8 mouse cellular contexts compared by ENCODE assay signal in genomic region chr12:85451693-85452491, GRCm38 (mm10). TPM values are rescaled to one million over a fixed set of nuclear protein-coding genes. Genes with fewer than 3 reads are reported as not detected.
A peak's percentile ranks its signal among the peaks of the same experiment; 100 is the strongest.
DNase-seq lines count a peak whose midpoint lies in the region; ATAC-seq and TF ChIP-seq lines count a peak whose summit lies in the region.

No protein-coding gene starts in this region.

- 28% methylated on average over 22 of the region's 22 CpGs for WGBS in heart, embryonic 12.5 days
- 20% methylated on average over 22 of the region's 22 CpGs for WGBS in heart, embryonic 16.5 days
- 39% methylated on average over 22 of the region's 22 CpGs for WGBS in liver, postnatal 0 days (ENCODE audit: insufficient replicate concordance)

- peaks cover 44% of the 10 kb centered on the region for H3K4me1 ChIP-seq in heart, embryonic 12.5 days (replicated peaks)
- peaks cover 36% of the 10 kb centered on the region for H3K4me1 ChIP-seq in heart, embryonic 16.5 days (ENCODE audit: control insufficient read depth, insufficient read depth, low read length)
- peaks cover 17% of the 10 kb centered on the region for H3K4me1 ChIP-seq in liver, postnatal 0 days (ENCODE audit: insufficient read depth)

- H3K27me3 ChIP-seq in heart, embryonic 12.5 days (replicated peaks) = no peaks in the 10 kb centered on the region
- H3K27me3 ChIP-seq in heart, embryonic 16.5 days (ENCODE audit: control insufficient read depth, insufficient read depth, low read length) = no peaks in the 10 kb centered on the region
- no peaks in the 10 kb centered on the region for H3K27me3 ChIP-seq in liver, postnatal 0 days (ENCODE audit: insufficient read depth, low read length)

- H3K9me3 ChIP-seq in heart, embryonic 12.5 days (replicated peaks) = no peaks in the 10 kb centered on the region
- no peaks in the 10 kb centered on the region for H3K9me3 ChIP-seq in heart, embryonic 16.5 days (replicated peaks; ENCODE audit: control insufficient read depth, low read length)
- H3K9me3 ChIP-seq in liver, postnatal 0 days (ENCODE audit: low read length) = no peaks in the 10 kb centered on the region

- DNase-seq in heart, adult 9 months (ENCODE audit: low spot score in 2 of 2) = no peak
- DNase-seq in liver, postnatal 0 days = peak; percentile 56
- peak; percentile 44 for DNase-seq in testis, postnatal 10 days (ENCODE audit: low spot score)
- DNase-seq in left cerebral cortex, postnatal 14 days (ENCODE audit: low spot score in 2 of 2) = no peak
- DNase-seq in frontal cortex, postnatal 25 days (ENCODE audit: low spot score in 2 of 2) = no peak

- peak overlapping the region; percentile 61 for H3K9ac ChIP-seq in heart, embryonic 12.5 days
- peak overlapping the region; percentile 60 for H3K9ac ChIP-seq in heart, embryonic 16.5 days (ENCODE audit: low read length)
- H3K9ac ChIP-seq in liver, postnatal 0 days (replicated peaks) = no peak overlapping the region

- no peaks in the 10 kb centered on the region for H3K36me3 ChIP-seq in heart, embryonic 12.5 days
- no peaks in the 10 kb centered on the region for H3K36me3 ChIP-seq in heart, embryonic 16.5 days (ENCODE audit: control insufficient read depth, insufficient read depth)
- no peaks in the 10 kb centered on the region for H3K36me3 ChIP-seq in liver, postnatal 0 days (replicated peaks; ENCODE audit: insufficient read depth, low read length)

- TF ChIP-seq CTCF in liver, postnatal 0 days (IDR thresholded peaks at IDR 0.05; ENCODE audit: low read depth) = no peak

- no peak for TF ChIP-seq EP300 in liver, postnatal 0 days (IDR thresholded peaks at IDR 0.05; ENCODE audit: low read depth)

- peak overlapping the region; percentile 46 for H3K4me2 ChIP-seq in heart, embryonic 12.5 days
- H3K4me2 ChIP-seq in heart, embryonic 16.5 days (ENCODE audit: low read depth, low read length) = peak overlapping the region; percentile 56
- H3K4me2 ChIP-seq in liver, postnatal 0 days (ENCODE audit: low read depth, low read length) = peak overlapping the region; percentile 46

- no peak for ATAC-seq in heart, embryonic 12.5 days (ENCODE audit: insufficient number of reproducible peaks, low FRiP score)
- ATAC-seq in heart, embryonic 16.5 days (replicated peaks; ENCODE audit: extremely low read depth, insufficient read depth, low FRiP score) = peak; percentile 14
- ATAC-seq in liver, postnatal 0 days = peak; percentile 26
- ATAC-seq in inflammation-experienced regulatory T-cells, adult 6 months = no peak

- intact Hi-C loops in left cerebral cortex, postnatal 14 days (cut with DNase I) = no loop called here

- H3K4me3 ChIP-seq in heart, embryonic 12.5 days = no peak overlapping the region
- H3K4me3 ChIP-seq in heart, embryonic 16.5 days (ENCODE audit: low read length) = peak overlapping the region; percentile 12
- H3K4me3 ChIP-seq in liver, postnatal 0 days (ENCODE audit: low read depth, low read length) = no peak overlapping the region

- peak overlapping the region; percentile 65 for H3K27ac ChIP-seq in heart, embryonic 12.5 days (ENCODE audit: poor library complexity, severe bottlenecking)
- H3K27ac ChIP-seq in heart, embryonic 16.5 days (ENCODE audit: low read length) = peak overlapping the region; percentile 80
- H3K27ac ChIP-seq in liver, postnatal 0 days (ENCODE audit: low read depth) = no peak overlapping the region

RNA-seq across cellular contexts. Expression of gene Fos, which starts 21.8 kb away (rescaled TPM):
- polyA plus RNA-seq in heart, embryonic 12.5 days (2016; fragmentation: Nextera tagmentation; extraction: Ambion mirVana) = 5.9 and 8.1 TPM in 2 replicates
- polyA plus RNA-seq in heart, embryonic 16.5 days (2015; fragmentation: Nextera tagmentation; extraction: Ambion mirVana) = 5.0 and 6.6 TPM in 2 replicates
- polyA plus RNA-seq in liver, postnatal 0 days (2015; fragmentation: Nextera tagmentation; extraction: Ambion mirVana) = 1.3 and 1.6 TPM in 2 replicates
- polyA plus RNA-seq in inflammation-experienced regulatory T-cells, adult 6 months (2017; shearing (Covaris generic)) = 10 to 100 TPM; 11.0 to 84.6 (median 15.2) TPM
- total RNA-seq in left cerebral cortex, postnatal 14 days (2021) = 10 to 100 TPM; 31.1 to 40.8 TPM

Comparison
In these comparisons a context has a peak if more than half of its experiments do, and no peak if none do; other contexts are left out.
1. ATAC-seq: peak in heart, embryonic 16.5 days (single experiment) and liver, postnatal 0 days (single experiment); none in heart, embryonic 12.5 days (single experiment) and inflammation-experienced regulatory T-cells, adult 6 months (single experiment).
2. DNase-seq: peak in liver, postnatal 0 days (single experiment) and testis, postnatal 10 days (single experiment); none in heart, adult 9 months (0 of 2), left cerebral cortex, postnatal 14 days (0 of 2) and frontal cortex, postnatal 25 days (0 of 2).
3. Peak in every context shown above with its lines, with median percentiles within 50 percentile points of each other: H3K4me2 ChIP-seq.